Mouse (Mus musculus) adrenal gland (tissue): ENCODE results near the gene Alg10b.
"Not testable (repeated sequence)": the region's sequence is repeated elsewhere in the genome, so short reads cannot be mapped to it uniquely, and the experiment has no call there.

ENCODE experiments used
- intact Hi-C: fragments of 180-260 bp; cut with DNase I; formaldehyde crosslinking; loops from one replicate; pipeline ENCODE4 v1.15.1; 2025
- long read RNA-seq, 2 experiments: library from polyadenylated mRNA; unstranded; transcript quantifications; one replicate each; pipeline ENCODE4 v2.0.0; 2020; ENCODE audit warnings: borderline replicate concordance in 1 of 2; ENCODE audit not compliant: insufficient replicate concordance in 1 of 2
- microRNA-seq, 2 experiments: library from miRNA; unstranded; fragments of <30 nt; microRNA quantifications; one replicate each; pipeline ENCODE4; 2019

The Alg10b gene
- long read RNA-seq, experiment 1, partial matches to known transcripts = 0 of 1 reads
- long read RNA-seq, experiment 1, other reads (novel, unspliced or antisense) = 1 of 1 reads
- long read RNA-seq, experiment 2 = 0 reads

GRCm38 (mm10) chr15:90223969-90224750 lies at the start of gene Alg10b:
TSS of gene Alg10b (plus strand) at chr15:90224311.
- intact Hi-C loops = no loop called here

GRCm38 (mm10) chr15:90183108-90183507 lies 41.0 kb upstream of the Alg10b start:
- intact Hi-C loops = not testable (repeated sequence)

GRCm38 (mm10) chr15:90183511-90183910 lies 40.6 kb upstream of the Alg10b start:
- intact Hi-C loops = no loop called here

GRCm38 (mm10) chr15:90184743-90185142 lies 39.4 kb upstream of the Alg10b start:
- intact Hi-C loops = no loop called here

GRCm38 (mm10) chr15:90189477-90189876 lies 34.6 kb upstream of the Alg10b start:
- intact Hi-C loops = no loop called here

- intact Hi-C loops = loop anchor here (5.0 to 10.0 kb wide), 2 partner anchors 479 to 592 kb away; no protein-coding TSS in a partner anchor
Measured at GRCm38 (mm10) chr15:90213946-90214345, 10.2 kb upstream of the Alg10b start.

- intact Hi-C loops = loop anchor here (5.0 to 10.0 kb wide), 2 partner anchors 480 to 593 kb away; no protein-coding TSS in a partner anchor
Measured at GRCm38 (mm10) chr15:90214913-90215312, 9.2 kb upstream of the Alg10b start.

GRCm38 (mm10) chr15:90225058-90225575 lies 1.0 kb downstream of the Alg10b start:
- intact Hi-C loops = no loop called here

- intact Hi-C loops = no loop called here
Measured at GRCm38 (mm10) chr15:90237657-90238056, 13.5 kb downstream of the Alg10b start.

- intact Hi-C loops = no loop called here
Measured at GRCm38 (mm10) chr15:90244081-90244480, 20.0 kb downstream of the Alg10b start.

GRCm38 (mm10) chr15:90249694-90250093 lies 25.6 kb downstream of the Alg10b start:
- intact Hi-C loops = loop anchor here (1.0 to 5.0 kb wide), 2 partner anchors 592 to 678 kb away; no protein-coding TSS in a partner anchor

- intact Hi-C loops = no loop called here
Measured at GRCm38 (mm10) chr15:90282876-90283275, 58.8 kb downstream of the Alg10b start.

Small RNA genes within 50 kb of the gene (microRNA-seq; reads per million reads assigned to microRNA genes)
- 0.37 to 0.69 reads per million in 2 experiments for gene Mir7648
